Mouse (Mus musculus) spleen, adult 12 weeks (tissue): Measurements from ENCODE around the gene Zswim5.
A peak's percentile ranks its signal among the peaks of the same experiment; 100 is the strongest.

Experiments
- DNase-seq: peaks from one replicate; pipeline ENCODE4 v3.0.0; 2022; ENCODE audit warnings: low spot score

Gene Zswim5

GRCm38 (mm10) chr4:116913318-116913717, 36.1 kb downstream of the Zswim5 start:
- DNase-seq, result no peak

GRCm38 (mm10) chr4:116928006-116928651, 51.0 kb downstream of the Zswim5 start:
- DNase-seq, result no peak

- no peak for DNase-seq
Measured at GRCm38 (mm10) chr4:116939585-116939984, 62.4 kb downstream of the Zswim5 start.

- DNase-seq, result no peak
Measured at GRCm38 (mm10) chr4:116942695-116943094, 65.5 kb downstream of the Zswim5 start.

- DNase-seq, result no peak
Measured at GRCm38 (mm10) chr4:116944055-116944454, 66.9 kb downstream of the Zswim5 start.

- DNase-seq, result no peak
Measured at GRCm38 (mm10) chr4:116951642-116952041, 74.5 kb downstream of the Zswim5 start.

GRCm38 (mm10) chr4:116954951-116955350, 77.8 kb downstream of the Zswim5 start:
- DNase-seq, result no peak

- no peak for DNase-seq
Measured at GRCm38 (mm10) chr4:116976503-116976902, 99.3 kb downstream of the Zswim5 start.

GRCm38 (mm10) chr4:116985681-116986080, 108.5 kb downstream of the Zswim5 start:
- DNase-seq, result no peak

GRCm38 (mm10) chr4:116986400-116987121, 109.4 kb downstream of the Zswim5 start:
- peak; percentile 40 for DNase-seq

GRCm38 (mm10) chr4:116987122-116987456, 109.9 kb downstream of the Zswim5 start:
- DNase-seq, result no peak

- no peak for DNase-seq
Measured at GRCm38 (mm10) chr4:116989731-116990130, 112.6 kb downstream of the Zswim5 start.

GRCm38 (mm10) chr4:116991366-116991765, 114.2 kb downstream of the Zswim5 start:
- peak; percentile 71 for DNase-seq

GRCm38 (mm10) chr4:116993672-116994621, 116.8 kb downstream of the Zswim5 start, which contains the start of gene Urod:
Gene Urod (minus strand): TSS chr4:116994413.
- DNase-seq, result peak; percentile 95

GRCm38 (mm10) chr4:116995131-116995797, 118.1 kb downstream of the Zswim5 start, which contains the start of gene Hectd3:
Gene Hectd3 (plus strand): TSS chr4:116995317.
- DNase-seq, result peak; percentile 59

GRCm38 (mm10) chr4:116995798-116996135, 118.6 kb downstream of the Zswim5 start:
- DNase-seq, result peak; percentile 48

GRCm38 (mm10) chr4:116999513-117000154, 122.5 kb downstream of the Zswim5 start:
- no peak for DNase-seq

GRCm38 (mm10) chr4:117001957-117002356, 124.8 kb downstream of the Zswim5 start:
- DNase-seq, result no peak

GRCm38 (mm10) chr4:117002543-117003521, 125.7 kb downstream of the Zswim5 start:
- DNase-seq, result no peak

GRCm38 (mm10) chr4:117004649-117005048, 127.5 kb downstream of the Zswim5 start:
- DNase-seq, result no peak
